Mouse (Mus musculus) liver, postnatal 0 days (tissue): ENCODE measurements around the gene Agbl3. TPM values are rescaled to one million over a fixed set of nuclear protein-coding genes. Genes with fewer than 3 reads are reported as not detected.

Experiments used
- ATAC-seq: fragments of 200-750 bp; cut with Nextera tagmentation; 2 replicates; pipeline ENCODE4 v1.8.0; 2017; ENCODE audit warnings: mild to moderate bottlenecking, moderate library complexity
- DNase-seq: peaks from one replicate; pipeline ENCODE4 v3.0.0-alpha.2; 2016
- H3K27ac ChIP-seq: fragments of 300-500 bp; sonication (generic); 2 replicates; pipeline ENCODE4 v1.5.1; 2014; ENCODE audit warnings: antibody characterized with exemption, moderate library complexity, mild to moderate bottlenecking, low read depth
- H3K27me3 ChIP-seq: fragments of 300-500 bp; sonication (generic); 2 replicates; pipeline ENCODE4 v1.6.1; 2014; ENCODE audit warnings: low read length, control low read depth, mixed read lengths; ENCODE audit not compliant: insufficient read depth
- H3K36me3 ChIP-seq: fragments of 300-500 bp; sonication (generic); replicated peaks from 2 replicates; pipeline ENCODE4 v1.6.1; 2014; ENCODE audit warnings: mild to moderate bottlenecking, control low read depth, low read length, moderate library complexity, mixed read lengths; ENCODE audit not compliant: insufficient read depth
- H3K4me1 ChIP-seq: fragments of 300-500 bp; sonication (generic); 2 replicates; pipeline ENCODE4 v1.6.1; 2014; ENCODE audit warnings: antibody characterized with exemption, mild to moderate bottlenecking, control low read depth; ENCODE audit not compliant: insufficient read depth
- H3K4me2 ChIP-seq: fragments of 300-500 bp; sonication (generic); 2 replicates; pipeline ENCODE4 v1.6.1; 2014; ENCODE audit warnings: low read depth, mild to moderate bottlenecking, low read length, moderate library complexity, mixed read lengths
- H3K4me3 ChIP-seq: fragments of 300-500 bp; sonication (generic); 2 replicates; pipeline ENCODE4 v1.5.1; 2014; ENCODE audit warnings: low read depth, low read length
- H3K9ac ChIP-seq: fragments of 300-500 bp; sonication (generic); replicated peaks from 2 replicates; pipeline ENCODE4 v1.6.1; 2014; ENCODE audit warnings: mild to moderate bottlenecking, moderate library complexity
- H3K9me3 ChIP-seq: fragments of 300-500 bp; sonication (generic); 2 replicates; pipeline ENCODE4 v1.6.1; 2016; ENCODE audit warnings: mild to moderate bottlenecking, control low read depth, low read length, mixed read lengths
- CTCF ChIP-seq: sonication (generic); IDR thresholded peaks from 2 replicates; pipeline ENCODE4 v1.5.1; 2016; ENCODE audit warnings: antibody characterized with exemption, low read depth
- EP300 ChIP-seq: IDR thresholded peaks from 2 replicates; pipeline ENCODE4 v1.6.1; 2016; ENCODE audit warnings: antibody characterized with exemption, low read depth, mild to moderate bottlenecking
- WGBS: fragments of 180-500 bp; shearing (Covaris S2); extraction: QIAGEN DNeasy Blood & Tissue Kit; methylation state at CpG from one replicate; pipeline ENCODE4 v1.1.7; 2014; ENCODE audit not compliant: insufficient replicate concordance; 5-methylcytosine and 5-hydroxymethylcytosine counted together
- polyA plus RNA-seq: library from polyadenylated mRNA; unstranded; fragments of >200 nt; fragmentation: Nextera tagmentation; extraction: Ambion mirVana; gene quantifications from 2 replicates; pipeline ENCODE4 v1.2.1, GENCODE M21; 2015

Agbl3 gene
- polyA plus RNA-seq, 1 experiment from 2014 or later, result 5.3 TPM

GRCm38 (mm10) chr6:34889185-34889584, 109.0 kb downstream of the Agbl3 start:
- Histone ChIP-seq H3K27me3 (no peaks in the 10 kb centered on the region), H3K4me3 (no peak overlapping the region), H3K4me2 (no peak overlapping the region), H3K36me3 (peaks cover 65% of the 10 kb centered on the region), H3K9me3 (no peaks in the 10 kb centered on the region), H3K9ac (no peak overlapping the region), H3K27ac (no peak overlapping the region), H3K4me1 (no peaks in the 10 kb centered on the region)
- WGBS, result 74% methylated on average over 4 of the region's 4 CpGs
- DNase-seq (no peak), ATAC-seq (no peak)
- TF ChIP-seq CTCF, result no peak
- no peak for TF ChIP-seq EP300

- ATAC-seq (no peak), DNase-seq (no peak)
- no peak overlapping the region for H3K27ac ChIP-seq
- H3K4me3 ChIP-seq, result no peak overlapping the region
- no peaks in the 10 kb centered on the region for H3K27me3 ChIP-seq
- peaks cover 45% of the 10 kb centered on the region for H3K36me3 ChIP-seq
- no peak overlapping the region for H3K9ac ChIP-seq
- no peak for TF ChIP-seq CTCF
- TF ChIP-seq EP300, result no peak
- no peaks in the 10 kb centered on the region for H3K9me3 ChIP-seq
- peaks cover 10% of the 10 kb centered on the region; the same call in 1 of the 2 replicates for H3K4me1 ChIP-seq
- H3K4me2 ChIP-seq, result no peak overlapping the region
- 90% methylated on average over 7 of the region's 7 CpGs for WGBS
Measured at GRCm38 (mm10) chr6:34895569-34895968, 115.3 kb downstream of the Agbl3 start.

GRCm38 (mm10) chr6:34896168-34896780, 116.0 kb downstream of the Agbl3 start:
- DNase-seq (no peak), ATAC-seq (no peak)
- Histone ChIP-seq H3K4me2 (no peak overlapping the region), H3K9me3 (no peaks in the 10 kb centered on the region), H3K27me3 (no peaks in the 10 kb centered on the region), H3K36me3 (peaks cover 45% of the 10 kb centered on the region), H3K9ac (no peak overlapping the region), H3K27ac (no peak overlapping the region), H3K4me3 (no peak overlapping the region), H3K4me1 (peaks cover 10% of the 10 kb centered on the region; the same call in 1 of the 2 replicates)
- 83% methylated on average over 16 of the region's 16 CpGs for WGBS
- no peak for TF ChIP-seq CTCF
- TF ChIP-seq EP300, result no peak

- Histone ChIP-seq H3K9ac (no peak overlapping the region), H3K9me3 (no peaks in the 10 kb centered on the region), H3K27me3 (no peaks in the 10 kb centered on the region), H3K4me2 (no peak overlapping the region), H3K27ac (no peak overlapping the region), H3K36me3 (peaks cover 53% of the 10 kb centered on the region), H3K4me1 (peaks cover 23% of the 10 kb centered on the region), H3K4me3 (no peak overlapping the region)
- DNase-seq (peak; percentile 48), ATAC-seq (peak; percentile 74)
- WGBS, result 43% methylated on average over 2 of the region's 2 CpGs
- TF ChIP-seq CTCF (no peak), EP300 (no peak)
Measured at GRCm38 (mm10) chr6:34899127-34899526, 118.9 kb downstream of the Agbl3 start.

- Histone ChIP-seq H3K9me3 (no peaks in the 10 kb centered on the region), H3K36me3 (peaks cover 57% of the 10 kb centered on the region), H3K4me2 (no peak overlapping the region), H3K4me1 (peaks cover 23% of the 10 kb centered on the region), H3K9ac (no peak overlapping the region), H3K4me3 (no peak overlapping the region), H3K27ac (no peak overlapping the region), H3K27me3 (no peaks in the 10 kb centered on the region)
- TF ChIP-seq EP300, result no peak
- TF ChIP-seq CTCF, result no peak
- no peak for ATAC-seq
- 83% methylated on average over 2 of the region's 2 CpGs for WGBS
- no peak for DNase-seq
Measured at GRCm38 (mm10) chr6:34900990-34901389, 120.8 kb downstream of the Agbl3 start.

GRCm38 (mm10) chr6:34901911-34902444, 121.7 kb downstream of the Agbl3 start:
- Histone ChIP-seq H3K36me3 (peaks cover 57% of the 10 kb centered on the region), H3K27me3 (no peaks in the 10 kb centered on the region), H3K27ac (no peak overlapping the region; the same call in 1 of the 2 replicates), H3K4me3 (no peak overlapping the region), H3K4me1 (peaks cover 31% of the 10 kb centered on the region), H3K4me2 (0 out of 2 replicates have a peak overlapping the region, but pooled peaks have one; percentile 26), H3K9ac (no peak overlapping the region), H3K9me3 (no peaks in the 10 kb centered on the region)
- TF ChIP-seq EP300, result no peak
- no peak for TF ChIP-seq CTCF
- 46% methylated on average over 9 of the region's 9 CpGs for WGBS
- DNase-seq, result no peak
- ATAC-seq, result peak; percentile 28; the same call in 1 of the 2 replicates
